36 mouse cellular contexts compared by ENCODE assay signal in the genomic region with DNA sequence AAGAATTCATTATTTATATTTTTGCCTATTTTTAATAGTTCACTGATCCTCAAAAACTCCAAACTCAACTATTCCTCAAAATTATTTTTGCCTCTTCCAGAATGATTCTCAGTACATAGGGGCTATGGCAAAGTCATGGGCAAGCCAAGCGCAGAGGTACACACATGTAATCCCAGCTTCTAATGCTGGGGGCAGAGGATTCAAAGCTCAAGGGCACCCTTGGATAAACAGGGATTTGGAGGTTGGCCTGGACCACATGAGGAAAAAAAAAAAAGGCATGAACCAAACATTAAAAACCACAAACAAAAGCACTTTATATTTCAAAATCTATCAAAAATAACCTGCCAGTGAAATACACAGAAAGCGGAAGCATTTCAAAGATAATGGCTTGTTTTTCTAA.
"Had no signal": no experiment of that assay in that cellular context is flagged by ENCODE, and none has a peak within 500 bp of the region (broad histone marks: within the 10 kb centered on the region; RNA-seq: fewer than 3 reads in every experiment).

No protein-coding gene starts in this region.

- DNase-seq: heart, adult 18-20 months; heart, adult 2 months; heart, postnatal 10 days; heart, postnatal 14 days; heart, postnatal 36 days; heart, postnatal 4 days; kidney, adult 11 months; kidney, adult 18-20 months; kidney, adult 2 months; kidney, adult 8-10 months; kidney, adult 9 months; kidney, postnatal 10 days; kidney, postnatal 14 days; kidney, postnatal 25 days; kidney, postnatal 36 days; kidney, postnatal 4 days; layer of hippocampus, adult 9-11 months; layer of hippocampus, postnatal 36 days had no signal

- H3K4me2 ChIP-seq: heart, embryonic 11.5 days; heart, embryonic 12.5 days; heart, embryonic 13.5 days; heart, embryonic 15.5 days; hindbrain, embryonic 12.5 days; hindbrain, embryonic 13.5 days; hindbrain, embryonic 14.5 days; hindbrain, embryonic 15.5 days; intestine, embryonic 15.5 days; kidney, embryonic 15.5 days had no signal

- H3K9me3 ChIP-seq: heart, embryonic 10.5 days; heart, embryonic 13.5 days; heart, embryonic 15.5 days; hindbrain, embryonic 10.5 days; hindbrain, embryonic 12.5 days; hindbrain, embryonic 13.5 days; hindbrain, embryonic 15.5 days; intestine, embryonic 15.5 days; kidney, embryonic 15.5 days had no signal

- H3K4me3 ChIP-seq: heart, adult 2 months; heart, embryonic 10.5 days; heart, embryonic 12.5 days; heart, embryonic 13.5 days; heart, embryonic 15.5 days; hindbrain, embryonic 10.5 days; hindbrain, embryonic 12.5 days; hindbrain, embryonic 13.5 days; hindbrain, embryonic 15.5 days; intestine, embryonic 15.5 days; kidney, embryonic 15.5 days had no signal

- H3K36me3 ChIP-seq: heart, embryonic 12.5 days; heart, embryonic 13.5 days; heart, embryonic 15.5 days; hindbrain, embryonic 12.5 days; hindbrain, embryonic 13.5 days; hindbrain, embryonic 15.5 days; intestine, embryonic 15.5 days; kidney, embryonic 15.5 days had no signal

- ATAC-seq: hindbrain, embryonic 16.5 days; hindbrain, postnatal 0 days; inflammation-experienced regulatory T-cells, adult 6 months; intestine, embryonic 15.5 days; intestine, embryonic 16.5 days; intestine, postnatal 0 days had no signal

- H3K27me3 ChIP-seq: heart, embryonic 12.5 days; heart, embryonic 13.5 days; heart, embryonic 15.5 days; hindbrain, embryonic 12.5 days; hindbrain, embryonic 13.5 days; hindbrain, embryonic 15.5 days; intestine, embryonic 15.5 days; kidney, embryonic 15.5 days had no signal

- H3K9ac ChIP-seq: heart, embryonic 12.5 days; heart, embryonic 13.5 days; heart, embryonic 15.5 days; hindbrain, embryonic 12.5 days; hindbrain, embryonic 13.5 days; hindbrain, embryonic 14.5 days; hindbrain, embryonic 15.5 days; intestine, embryonic 15.5 days; kidney, embryonic 15.5 days had no signal

- H3K4me1 ChIP-seq: heart, embryonic 10.5 days; hindbrain, embryonic 10.5 days; hindbrain, embryonic 12.5 days; hindbrain, embryonic 13.5 days; hindbrain, embryonic 15.5 days; intestine, embryonic 15.5 days had no signal

- H3K27ac ChIP-seq: heart, embryonic 10.5 days; hindbrain, embryonic 10.5 days; hindbrain, embryonic 12.5 days; hindbrain, embryonic 13.5 days; hindbrain, embryonic 14.5 days; hindbrain, embryonic 15.5 days; hindbrain, postnatal 0 days; intestine, embryonic 15.5 days; kidney, embryonic 15.5 days; kidney, postnatal 0 days had no signal
